ENCODE assay signal across 10 mouse cellular contexts in the genomic region with DNA sequence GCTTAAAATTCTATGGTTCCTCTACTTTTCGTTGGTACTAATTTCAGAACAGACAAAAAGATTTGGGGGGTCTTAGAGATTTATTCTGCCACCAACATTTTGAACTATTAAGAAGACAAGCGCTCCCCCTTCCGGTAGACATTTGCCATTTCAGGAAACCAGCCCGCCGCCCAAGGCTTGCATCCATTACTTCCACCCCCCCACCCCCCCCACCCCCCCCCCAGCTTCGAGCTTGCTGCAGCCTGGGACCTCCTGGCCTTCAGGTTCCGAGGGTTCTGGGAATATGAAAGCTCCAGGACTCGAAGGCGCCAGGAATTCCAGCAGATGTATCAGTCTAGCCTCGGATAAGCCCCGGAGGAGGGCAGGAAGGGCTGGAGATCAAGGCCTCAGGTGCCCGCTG. TPM values are rescaled to one million over a fixed set of nuclear protein-coding genes. Genes with fewer than 3 reads are reported as not detected.
DNase-seq lines count a peak whose midpoint lies in the region; ATAC-seq and TF ChIP-seq lines count a peak whose summit lies in the region.
"Had no signal": no experiment of that assay in that cellular context is flagged by ENCODE, and none has a peak within 500 bp of the region (broad histone marks: within the 10 kb centered on the region; RNA-seq: fewer than 3 reads in every experiment).

No protein-coding gene starts in this region.

- TF ChIP-seq CTCF in liver, postnatal 0 days (IDR thresholded peaks at IDR 0.05; ENCODE audit: low read depth), result peak; percentile 38

- DNase-seq in gastrocnemius, adult 18-20 months (ENCODE audit: low spot score), result peak; percentile 8
- DNase-seq in gastrocnemius, postnatal 25 days, result no peak
- DNase-seq in liver, postnatal 0 days, result peak; percentile 52
- DNase-seq in liver, embryonic 11.5 days (ENCODE audit: low spot score), result no peak
- peak; percentile 39 for DNase-seq in adipocyte (ENCODE audit: low spot score)
- DNase-seq in lung, postnatal 25 days (ENCODE audit: low spot score), result peak; percentile 13
- no peak for DNase-seq in urinary bladder, adult 2 months (ENCODE audit: low spot score)

- peaks cover 99% of the 10 kb centered on the region for H3K27me3 ChIP-seq in liver, postnatal 0 days (ENCODE audit: insufficient read depth, low read length)
- H3K27me3 ChIP-seq in liver, embryonic 11.5 days (replicated peaks; ENCODE audit: control insufficient read depth, insufficient read depth, low read length), result peaks cover 100% of the 10 kb centered on the region

- H3K9ac ChIP-seq in liver, postnatal 0 days (replicated peaks), result no peak overlapping the region
- no peak overlapping the region for H3K9ac ChIP-seq in liver, embryonic 11.5 days (ENCODE audit: low read depth, low read length)
- H3K9ac ChIP-seq: stomach, embryonic 15.5 days had no signal

- under 1% methylated on average over 12 of the region's 12 CpGs for WGBS in liver, postnatal 0 days (ENCODE audit: insufficient replicate concordance)
- WGBS in liver, embryonic 11.5 days, result 3% methylated on average over 12 of the region's 12 CpGs

- TF ChIP-seq EP300 in liver, postnatal 0 days (IDR thresholded peaks at IDR 0.05; ENCODE audit: low read depth), result no peak

- H3K27ac ChIP-seq in liver, postnatal 0 days (ENCODE audit: low read depth), result no peak overlapping the region
- H3K27ac ChIP-seq in liver, embryonic 11.5 days (ENCODE audit: low read depth, low read length), result no peak overlapping the region
- H3K27ac ChIP-seq: stomach, embryonic 15.5 days had no signal

- H3K4me3 ChIP-seq in liver, postnatal 0 days (ENCODE audit: low read depth, low read length), result no peak overlapping the region
- no peak overlapping the region for H3K4me3 ChIP-seq in liver, embryonic 11.5 days (ENCODE audit: low read depth, low read length)
- H3K4me3 ChIP-seq: stomach, embryonic 15.5 days had no signal

- no peak overlapping the region for H3K4me2 ChIP-seq in liver, postnatal 0 days (ENCODE audit: low read depth, low read length)
- H3K4me2 ChIP-seq in liver, embryonic 11.5 days, result no peak overlapping the region
- H3K4me2 ChIP-seq: stomach, embryonic 15.5 days had no signal

- H3K4me1 ChIP-seq in liver, postnatal 0 days (ENCODE audit: insufficient read depth), result no peaks in the 10 kb centered on the region
- H3K4me1 ChIP-seq in liver, embryonic 11.5 days (replicated peaks; ENCODE audit: control insufficient read depth, insufficient read depth, low read length), result 0 out of 2 replicates have a peak, but pooled peaks cover 3% of the 10 kb centered on the region

- no peak for ATAC-seq in liver, postnatal 0 days
- ATAC-seq in liver, embryonic 11.5 days (replicated peaks; ENCODE audit: low FRiP score), result no peak
- no peak for ATAC-seq in frontal cortex, adult (ENCODE audit: low TSS enrichment)

- H3K9me3 ChIP-seq in liver, postnatal 0 days (ENCODE audit: low read length), result no peaks in the 10 kb centered on the region
- H3K9me3 ChIP-seq in liver, embryonic 11.5 days (ENCODE audit: control insufficient read depth, low read length), result no peaks in the 10 kb centered on the region
- H3K9me3 ChIP-seq: stomach, embryonic 15.5 days had no signal

- no peaks in the 10 kb centered on the region for H3K36me3 ChIP-seq in liver, postnatal 0 days (replicated peaks; ENCODE audit: insufficient read depth, low read length)
- H3K36me3 ChIP-seq in liver, embryonic 11.5 days (ENCODE audit: control insufficient read depth, insufficient read depth, low read length), result no peaks in the 10 kb centered on the region
- H3K36me3 ChIP-seq: stomach, embryonic 15.5 days had no signal

RNA-seq across cellular contexts. Expression of a gene that starts 4.5 kb away (rescaled TPM):
- total RNA-seq in gastrocnemius, adult 18-20 months (2021), result not detected
- not detected for total RNA-seq in gastrocnemius, postnatal 25 days (2021)
- not detected in 2 replicates for polyA plus RNA-seq in liver, postnatal 0 days (2015; fragmentation: Nextera tagmentation; extraction: Ambion mirVana)
- polyA plus RNA-seq in liver, embryonic 11.5 days (2014; fragmentation: Nextera tagmentation; extraction: Ambion mirVana), result not detected in 2 replicates
- 1.5 and 1.7 TPM in 2 replicates for polyA plus RNA-seq in urinary bladder, adult 2 months (2012; rRNA removed)
- total RNA-seq: gastrocnemius, postnatal 4 days had no signal
- polyA plus RNA-seq: stomach, embryonic 15.5 days had no signal

Comparison
In these comparisons a context has a peak if more than half of its experiments do, and no peak if none do; other contexts are left out.
1. DNase-seq: peak in gastrocnemius, adult 18-20 months (single experiment), liver, postnatal 0 days (single experiment), adipocyte (single experiment) and lung, postnatal 25 days (single experiment); none in gastrocnemius, postnatal 25 days (single experiment), liver, embryonic 11.5 days (single experiment) and urinary bladder, adult 2 months (single experiment).